Mouse (Mus musculus): ENCODE measurements around the gene Smim27.
A peak's percentile ranks its signal among the peaks of the same experiment; 100 is the strongest.
"Not testable (repeated sequence)": the region's sequence is repeated elsewhere in the genome, so short reads cannot be mapped to it uniquely, and the experiment has no call there.

Smim27 gene

DNA sequence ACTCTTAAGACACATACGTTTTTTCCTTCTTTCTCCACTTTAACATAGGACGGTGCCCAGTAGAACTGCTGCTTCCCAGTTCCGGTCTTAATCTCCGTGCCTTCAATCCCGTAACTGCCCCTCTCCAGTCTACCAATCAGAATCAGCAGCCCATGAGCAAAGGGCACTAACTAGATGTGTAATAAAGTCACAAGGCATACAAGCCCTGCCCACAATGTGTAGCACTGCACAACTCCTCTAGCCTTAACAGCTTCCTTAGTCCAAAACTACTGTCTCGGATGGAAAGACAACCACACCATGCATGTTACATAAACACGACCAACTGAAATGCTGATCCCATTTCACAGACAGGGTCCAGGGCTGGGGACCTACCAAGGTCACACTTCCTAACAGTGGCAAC is 1.7 kb upstream of the Smim27 start:
- DNase-seq, result no peak

DNA sequence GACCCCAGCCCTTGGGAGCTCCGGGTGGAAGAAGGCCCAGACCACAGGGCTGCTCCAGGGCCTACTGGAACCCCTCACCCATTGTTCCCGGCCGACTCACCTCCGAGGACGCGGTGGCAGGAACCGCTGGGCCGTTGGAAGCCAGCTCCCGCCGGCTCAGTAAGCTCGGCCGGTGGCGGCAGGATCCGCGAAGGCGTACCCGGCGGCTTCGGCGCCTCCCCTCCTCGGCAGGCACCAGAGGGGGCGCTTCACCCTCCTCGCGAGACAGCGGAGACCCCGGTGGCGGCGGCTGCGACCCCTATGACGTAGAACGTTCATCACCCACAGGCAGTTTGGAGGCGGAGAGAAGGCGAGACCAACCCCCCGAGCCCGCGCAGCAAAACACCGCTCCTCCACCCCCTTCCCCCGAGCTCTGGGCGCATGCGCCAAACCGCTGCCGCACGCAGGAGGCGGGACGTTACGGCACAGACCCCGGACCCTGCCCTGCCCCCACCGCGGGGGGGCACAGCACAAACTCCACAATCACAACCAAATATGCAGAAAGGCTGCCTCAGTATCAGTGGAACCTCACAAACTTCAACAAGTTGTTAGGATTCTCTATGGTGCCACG is 1.1 kb upstream of the Smim27 start:
- peak; percentile 89 for DNase-seq

DNA sequence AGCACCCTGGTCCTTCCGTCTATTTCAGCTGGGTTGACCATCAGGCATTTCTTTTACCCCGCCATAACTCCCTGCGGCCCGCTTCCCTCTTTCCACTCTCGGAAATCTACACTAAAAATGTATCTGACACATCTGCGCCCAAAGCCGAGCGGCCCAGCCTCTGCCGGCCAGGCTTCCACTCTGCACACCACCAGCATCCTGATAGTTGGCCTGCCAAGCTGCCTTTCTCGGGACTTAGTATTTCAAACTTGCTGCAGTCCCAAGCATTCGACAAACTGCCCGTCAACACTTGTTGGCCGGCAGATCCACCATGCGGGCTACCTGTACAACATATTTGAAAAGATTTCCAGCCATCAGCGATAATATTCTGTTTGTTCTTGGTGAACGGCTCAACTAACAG is 544 bp upstream of the Smim27 start:
- no peak for DNase-seq

DNA sequence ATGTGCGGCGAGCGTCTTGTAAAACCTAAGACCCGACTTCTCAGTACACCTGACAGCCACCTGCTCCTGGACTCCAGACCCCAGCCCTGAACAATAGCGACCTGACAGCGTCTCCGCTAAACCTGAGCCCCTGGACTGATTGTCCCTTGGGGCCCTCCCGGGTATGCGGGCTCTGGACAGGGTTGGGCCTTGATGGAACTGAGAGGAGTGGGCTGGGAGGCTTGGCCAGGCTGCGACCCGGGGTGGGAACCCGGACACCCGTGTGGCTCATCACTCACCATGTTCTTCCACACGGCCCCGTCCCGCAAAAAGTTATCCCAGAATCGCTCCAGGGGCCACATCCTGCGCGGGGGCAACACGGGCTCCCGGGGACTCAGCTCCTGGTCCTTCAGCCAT is 9.5 kb downstream of the Smim27 start:
- DNase-seq, result no peak

- peak; percentile 94 for DNase-seq
Observed at GRCm38 (mm10) chr4:40279276-40279900, 10.0 kb downstream of the Smim27 start, which contains the start of gene Ndufb6. Ndufb6 (minus strand) TSS chr4:40279421.

GRCm38 (mm10) chr4:40285582-40285981 is 16.2 kb downstream of the Smim27 start:
- peak; percentile 37 for DNase-seq

DNA sequence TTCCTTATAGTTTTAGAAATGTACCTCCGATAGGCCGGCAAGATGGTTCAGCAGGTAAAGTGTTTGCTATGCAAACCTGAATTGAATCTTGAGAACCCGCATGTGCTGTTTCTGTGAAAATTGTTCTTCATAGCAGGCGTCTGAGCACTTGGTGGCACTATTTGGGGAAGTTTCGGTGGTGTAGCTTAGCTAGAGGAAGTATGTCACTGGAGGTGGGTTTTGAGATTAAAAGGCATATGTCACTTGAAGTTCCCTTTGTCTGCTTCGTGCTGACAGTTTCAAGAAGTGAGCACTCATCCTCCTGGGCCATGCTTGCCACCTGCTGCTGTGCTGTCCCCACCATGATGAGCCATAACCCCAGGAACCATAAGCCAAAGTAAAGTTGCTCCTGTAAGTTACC is 18.0 kb downstream of the Smim27 start:
- DNase-seq, result no peak

DNA sequence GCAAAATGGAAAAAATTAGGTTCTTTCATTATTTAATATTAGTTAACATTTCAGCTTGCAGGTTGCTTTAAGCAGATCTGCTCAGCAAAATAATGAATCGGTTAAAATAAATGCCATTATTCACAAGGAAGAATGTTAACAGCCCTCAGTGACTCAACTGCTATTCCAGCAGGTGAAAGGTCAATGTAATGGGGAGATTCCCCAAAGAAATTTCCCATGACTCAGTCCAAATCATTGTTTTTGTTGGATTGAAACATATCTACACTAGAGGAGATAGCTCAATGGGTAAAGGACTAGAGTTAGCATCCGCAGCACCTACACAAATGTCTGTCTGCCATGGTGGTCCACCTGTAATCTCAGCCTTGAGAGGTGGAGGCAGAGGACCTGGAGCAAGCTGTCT is 19.7 kb downstream of the Smim27 start:
- DNase-seq, result no peak

GRCm38 (mm10) chr4:40291511-40291910 is 22.1 kb downstream of the Smim27 start:
- not testable (repeated sequence) for DNase-seq

DNA sequence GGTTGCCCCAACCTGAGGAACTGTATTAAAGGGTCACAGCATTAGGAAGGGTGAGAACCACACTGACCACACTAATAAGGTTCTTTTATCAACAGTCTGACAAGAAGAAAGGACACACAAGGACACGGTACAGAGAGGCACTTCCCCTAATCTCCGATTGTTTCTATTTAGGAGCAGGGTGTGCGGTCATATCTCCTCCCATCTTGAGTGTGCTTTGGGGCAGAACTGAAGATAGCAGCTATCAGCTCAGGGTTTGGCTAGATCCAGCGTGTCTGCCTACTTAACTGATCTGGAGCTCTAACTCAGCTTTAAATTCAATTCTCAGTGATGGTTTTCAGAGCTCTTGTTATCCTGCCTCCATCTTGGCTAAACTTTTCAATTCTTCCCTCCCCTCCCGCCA is 29.8 kb downstream of the Smim27 start:
- DNase-seq, result no peak

DNA sequence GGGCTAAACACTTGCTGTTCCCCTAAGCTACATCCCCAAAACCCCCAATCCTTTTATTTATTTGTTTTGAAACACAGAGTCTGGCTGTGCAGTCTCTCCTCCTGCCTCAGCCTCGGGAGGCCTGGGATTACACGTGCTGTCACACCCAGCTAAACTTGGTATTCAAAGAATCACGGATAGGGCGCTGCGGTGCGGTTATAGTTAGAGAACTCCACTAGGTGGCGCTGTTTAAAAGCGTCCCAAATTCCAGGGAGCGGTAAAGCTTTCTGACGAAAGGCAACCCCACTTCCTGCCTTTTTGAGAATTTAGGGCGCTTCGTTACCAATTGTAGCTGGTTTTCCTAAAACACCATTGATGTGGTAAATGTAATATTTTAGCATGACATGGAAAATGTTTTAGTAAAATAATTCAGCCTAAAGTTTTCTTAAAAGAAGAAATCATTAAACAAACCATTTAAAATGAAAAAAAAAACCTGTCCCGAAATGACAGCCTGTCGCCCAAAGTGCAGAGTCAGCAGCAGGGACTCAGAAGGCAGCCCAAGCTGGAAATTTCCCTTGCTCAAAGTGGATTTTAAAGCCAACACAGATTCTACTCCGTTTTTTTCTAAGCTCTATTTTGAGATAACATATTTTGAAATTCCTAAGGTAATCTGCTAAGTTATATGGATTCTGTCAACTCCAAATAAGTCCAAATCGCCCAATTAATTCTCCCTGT is 31.9 kb downstream of the Smim27 start:
- DNase-seq, result peak; percentile 65

GRCm38 (mm10) chr4:40302445-40303125 is 33.2 kb downstream of the Smim27 start:
- DNase-seq, result no peak

DNA sequence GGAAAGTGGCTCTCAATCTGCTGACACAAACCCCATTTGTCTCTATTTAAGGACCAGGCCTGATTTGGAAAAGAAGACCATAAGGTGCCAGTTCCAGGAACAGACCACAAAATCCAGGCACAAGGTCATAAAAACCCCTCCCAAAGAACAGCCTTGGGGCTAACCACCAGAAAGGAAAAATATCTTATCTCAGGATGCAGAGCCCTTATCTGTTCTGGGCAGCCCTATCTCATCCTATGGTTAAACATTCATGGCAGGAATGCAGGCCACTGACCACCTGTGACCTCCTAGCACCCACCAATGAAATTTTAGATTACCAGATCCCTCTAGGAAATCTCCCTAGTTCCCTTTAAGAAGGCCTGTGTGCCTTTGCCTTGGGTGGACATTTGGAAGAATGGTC is 40.3 kb downstream of the Smim27 start:
- DNase-seq, result no peak

DNA sequence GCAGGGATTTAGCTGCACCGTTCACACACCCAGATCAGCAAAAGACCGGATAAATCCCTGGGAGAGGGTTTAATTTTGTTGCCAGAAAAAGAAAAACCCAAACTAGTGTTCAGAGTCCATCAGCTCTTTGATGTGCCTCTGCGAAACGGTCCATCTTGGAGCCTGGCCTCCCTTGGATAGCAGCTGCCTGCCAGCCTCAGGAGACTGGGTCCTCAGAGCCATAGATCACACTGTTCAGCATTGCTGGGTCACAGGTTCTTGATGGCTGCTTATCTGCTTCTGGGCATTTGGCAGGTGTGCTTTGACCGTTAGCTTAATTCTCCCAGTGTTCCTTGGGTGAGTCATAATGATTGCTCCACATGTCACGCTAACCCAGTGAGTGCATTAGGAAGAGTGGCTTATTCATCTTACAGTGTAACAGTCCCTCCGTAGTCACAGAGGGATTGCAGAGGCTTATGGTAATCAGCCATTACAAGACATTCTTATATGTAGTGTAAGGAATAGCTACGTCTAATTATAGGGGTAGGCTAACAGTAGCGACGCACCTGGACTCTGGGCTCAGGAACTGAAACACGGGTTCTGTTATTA is 41.5 kb downstream of the Smim27 start:
- no peak for DNase-seq

DNA sequence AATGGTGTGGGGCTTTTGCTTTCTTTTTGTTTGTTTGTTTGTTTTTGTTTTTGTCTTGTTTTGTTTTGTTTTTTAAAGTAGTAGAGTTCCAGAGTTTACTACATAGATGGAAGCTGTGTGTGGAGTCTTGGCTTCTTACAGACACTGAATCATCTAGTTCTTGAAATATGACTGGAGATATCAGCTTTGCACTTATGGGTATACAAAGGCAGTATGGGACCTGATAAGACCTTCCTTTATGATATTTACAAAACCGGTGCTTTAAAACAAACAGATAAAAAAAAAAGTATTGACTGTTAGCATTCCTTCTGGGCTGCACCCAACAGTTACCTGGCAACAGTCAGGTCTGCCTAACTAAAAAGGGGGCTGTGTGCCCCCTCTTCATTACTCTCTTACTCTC is 42.8 kb downstream of the Smim27 start:
- no peak for DNase-seq

DNA sequence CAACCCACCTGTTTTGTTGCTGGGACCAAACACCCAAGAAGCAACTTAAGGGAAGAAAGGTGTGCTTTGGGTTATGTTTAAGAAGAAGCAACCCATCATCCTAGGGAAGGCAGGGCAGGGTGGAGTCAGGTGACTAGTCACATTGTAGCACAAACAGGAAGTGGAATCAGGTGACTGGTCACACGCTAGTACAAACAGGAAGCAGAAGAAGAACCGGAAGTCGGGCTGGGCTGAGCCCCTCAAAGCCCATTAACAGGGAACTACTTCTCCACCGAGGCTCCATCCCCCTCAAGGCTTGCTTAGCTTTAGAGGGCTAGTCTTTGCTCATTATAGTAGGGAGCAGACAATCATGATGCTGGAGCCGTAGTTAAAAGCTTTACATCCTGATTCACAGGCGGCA is 43.6 kb downstream of the Smim27 start:
- no peak for DNase-seq

DNA sequence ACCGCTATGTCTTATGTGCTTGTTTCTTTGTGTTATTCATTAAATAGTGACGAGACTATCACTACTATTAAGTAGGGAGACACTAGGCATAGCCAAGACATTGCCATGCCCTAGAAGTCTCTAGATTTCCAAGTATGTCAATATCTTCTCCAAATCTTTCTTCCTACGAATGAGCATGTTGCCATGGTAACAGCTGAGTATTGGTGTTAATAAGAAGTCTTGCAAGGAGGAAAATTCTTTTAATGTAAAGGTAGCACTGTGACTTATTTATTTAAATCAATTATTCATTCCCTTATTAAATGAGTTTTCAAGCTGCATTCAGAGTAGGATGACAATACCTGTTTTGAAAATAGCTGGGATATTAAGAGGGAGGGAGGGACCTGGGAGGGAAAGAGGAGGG is 48.0 kb downstream of the Smim27 start:
- DNase-seq, result no peak

Measured in cerebellum, adult 9-11 months (tissue).